Comparison of ENCODE assay signal across 14 mouse cellular contexts in genomic region chr4:140853626-140854025, GRCm38 (mm10). TPM values are rescaled to one million over a fixed set of nuclear protein-coding genes. Genes with fewer than 3 reads are reported as not detected.
"Had no signal": no experiment of that assay in that cellular context is flagged by ENCODE, and none has a peak within 500 bp of the region (broad histone marks: within the 10 kb centered on the region; RNA-seq: fewer than 3 reads in every experiment).

No protein-coding gene starts in this region.

- DNase-seq: kidney, postnatal 10 days; kidney, postnatal 4 days; right cerebral cortex, postnatal 4 days; spleen, adult 18-20 months; thymus, postnatal 36 days had no signal

- H3K27me3 ChIP-seq: lung, embryonic 15.5 days; stomach, embryonic 15.5 days had no signal

- H3K27ac ChIP-seq: layer of hippocampus, adult 2 months; limb, embryonic 12.5 days; lung, embryonic 15.5 days; stomach, embryonic 15.5 days had no signal

- H3K36me3 ChIP-seq: limb, embryonic 12.5 days; lung, embryonic 15.5 days; stomach, embryonic 15.5 days had no signal

- H3K4me3 ChIP-seq: layer of hippocampus, adult 2 months; limb, embryonic 12.5 days; lung, embryonic 15.5 days; stomach, embryonic 15.5 days had no signal

- H3K4me1 ChIP-seq: limb, embryonic 12.5 days; stomach, embryonic 15.5 days had no signal

- H3K9ac ChIP-seq: limb, embryonic 12.5 days; lung, embryonic 15.5 days; stomach, embryonic 15.5 days had no signal

- ATAC-seq: midbrain, embryonic 16.5 days had no signal

- H3K9me3 ChIP-seq: limb, embryonic 12.5 days; lung, embryonic 15.5 days; stomach, embryonic 15.5 days had no signal

- H3K4me2 ChIP-seq: limb, embryonic 12.5 days; lung, embryonic 15.5 days; stomach, embryonic 15.5 days had no signal

RNA-seq across cellular contexts. Expression of gene Padi1, which starts 8.0 kb away (rescaled TPM):
- total RNA-seq: layer of hippocampus, adult 2 months; layer of hippocampus, postnatal 10 days; left cerebral cortex, postnatal 36 days; liver, adult 2 months had no signal
- polyA plus RNA-seq: liver, adult 2 months; neural tube, embryonic 14.5 days had no signal

RNA-seq across cellular contexts. Expression of gene Padi3, which starts 43.2 kb away (rescaled TPM):
- total RNA-seq: layer of hippocampus, adult 2 months; left cerebral cortex, postnatal 36 days; liver, adult 2 months had no signal
- polyA plus RNA-seq: liver, adult 2 months; midbrain, embryonic 16.5 days; neural tube, embryonic 14.5 days had no signal
